Mouse (Mus musculus): ENCODE data around the gene Yipf7. TPM values are rescaled to one million over a fixed set of nuclear protein-coding genes. Genes with fewer than 3 reads are reported as not detected.

The Yipf7 gene
- polyA plus RNA-seq (2012): not detected in 2 replicates

- TF ChIP-seq GATA1 (IDR thresholded peaks at IDR 0.05; ENCODE audit: low read length): no peak
These were observed at the start of gene Yipf7 for GRCm38 (mm10) chr5:69542489-69542888. Gene Yipf7, minus strand, starts transcription at chr5:69542648.

- TF ChIP-seq GATA1 (IDR thresholded peaks at IDR 0.05; ENCODE audit: low read length): no peak
These were observed 49.4 kb upstream of the Yipf7 start, which contains the start of gene Gnpda2 for GRCm38 (mm10) chr5:69591640-69592461. Gene Gnpda2, minus strand, starts transcription at chr5:69592340.

DNA sequence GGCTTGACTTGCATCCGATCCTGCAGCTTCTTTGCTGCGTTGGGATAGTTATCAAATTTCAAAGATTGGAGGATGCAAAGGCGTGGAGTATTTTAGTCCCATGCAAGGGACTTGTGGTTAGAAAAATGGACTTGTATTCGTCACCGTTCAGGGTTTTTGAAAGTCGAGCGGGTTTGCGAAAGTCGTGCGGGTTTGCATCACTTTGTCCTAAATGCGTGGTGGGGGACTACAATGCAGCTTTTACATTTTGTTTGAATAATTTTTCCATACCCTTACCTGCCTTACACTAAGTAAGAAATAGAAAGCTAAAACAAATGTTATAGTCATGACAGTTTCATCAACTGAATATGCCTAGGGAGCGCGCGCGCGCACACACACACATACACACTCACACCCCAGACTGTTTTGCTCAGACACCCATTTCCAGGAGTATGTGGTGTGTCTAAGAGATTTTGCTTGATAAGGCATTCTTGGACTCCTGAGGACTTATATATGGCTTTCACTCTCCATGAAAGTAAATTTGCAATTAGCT lies 15.0 kb upstream of the Yipf7 start:
- no peak for TF ChIP-seq GATA1 (IDR thresholded peaks at IDR 0.05; ENCODE audit: low read length)

DNA sequence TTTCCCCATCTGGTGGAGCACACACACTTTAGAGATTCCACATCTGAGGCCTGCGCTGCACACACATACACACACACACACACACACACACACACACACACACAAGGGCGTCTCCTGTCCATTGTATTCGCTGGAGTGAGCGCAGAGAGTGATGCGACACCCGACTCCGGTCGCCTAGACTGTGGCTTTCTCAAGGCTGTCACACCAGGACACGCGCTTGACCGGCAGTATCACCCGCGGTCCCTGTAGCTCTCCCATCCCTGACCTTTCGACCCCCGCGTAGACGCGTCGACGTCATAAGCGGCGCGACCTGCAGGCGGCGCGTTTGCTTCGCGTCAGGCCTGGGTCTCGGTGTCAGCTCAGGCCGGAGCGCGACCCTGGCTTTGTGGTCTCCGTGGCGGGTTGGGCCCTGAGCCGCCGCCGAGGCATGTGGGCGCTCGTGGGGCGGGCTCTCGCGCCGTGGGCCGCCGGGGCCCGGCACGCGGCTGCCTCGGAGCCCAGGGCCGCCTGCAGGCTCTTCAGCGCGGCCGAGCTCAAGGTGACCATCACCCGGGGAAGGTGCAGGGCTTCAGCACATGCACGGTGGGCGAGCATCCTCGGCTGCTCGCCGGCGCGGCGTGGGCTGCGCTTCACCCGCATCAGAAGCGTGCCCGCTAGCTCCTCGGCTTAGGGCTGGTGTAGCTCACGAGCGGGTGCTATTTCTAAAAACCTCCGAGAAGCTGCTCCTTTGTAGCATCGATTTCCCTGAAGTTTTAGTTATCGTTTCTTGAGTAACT lies 14.4 kb upstream of the Yipf7 start, which contains the start of gene Guf1:
Gene Guf1 (plus strand): TSS at position 296 of the 776 bp plus-strand sequence.
- no peak for TF ChIP-seq GATA1 (IDR thresholded peaks at IDR 0.05; ENCODE audit: low read length)

DNA sequence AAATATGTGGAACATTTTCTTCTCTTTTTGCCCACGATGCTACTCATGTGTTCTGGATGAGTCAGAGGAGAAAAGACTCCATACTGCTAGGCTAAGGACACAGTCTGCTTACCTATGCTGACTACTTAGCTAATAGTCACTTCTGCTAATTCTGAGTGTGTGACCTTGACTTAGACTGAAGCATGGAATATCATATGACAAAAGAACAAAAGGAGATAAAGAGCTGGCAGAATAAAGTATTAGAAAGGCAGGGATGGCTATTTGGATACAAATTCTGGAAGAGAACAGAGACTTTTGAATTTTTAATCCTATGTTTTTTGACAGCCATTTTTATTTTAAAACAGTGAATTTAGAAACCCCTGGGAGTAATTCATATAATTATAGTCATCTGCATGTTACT lies 768 bp downstream of the Yipf7 start:
- TF ChIP-seq GATA1 (IDR thresholded peaks at IDR 0.05; ENCODE audit: low read length): no peak

GRCm38 (mm10) chr5:69523944-69524343 lies 18.5 kb downstream of the Yipf7 start:
- TF ChIP-seq GATA1 (IDR thresholded peaks at IDR 0.05; ENCODE audit: low read length): no peak

- TF ChIP-seq GATA1 (IDR thresholded peaks at IDR 0.05; ENCODE audit: low read length): no peak
These were observed 20.4 kb downstream of the Yipf7 start for GRCm38 (mm10) chr5:69522064-69522463.

GRCm38 (mm10) chr5:69520661-69521278 lies 21.7 kb downstream of the Yipf7 start:
- no peak for TF ChIP-seq GATA1 (IDR thresholded peaks at IDR 0.05; ENCODE audit: low read length)

DNA sequence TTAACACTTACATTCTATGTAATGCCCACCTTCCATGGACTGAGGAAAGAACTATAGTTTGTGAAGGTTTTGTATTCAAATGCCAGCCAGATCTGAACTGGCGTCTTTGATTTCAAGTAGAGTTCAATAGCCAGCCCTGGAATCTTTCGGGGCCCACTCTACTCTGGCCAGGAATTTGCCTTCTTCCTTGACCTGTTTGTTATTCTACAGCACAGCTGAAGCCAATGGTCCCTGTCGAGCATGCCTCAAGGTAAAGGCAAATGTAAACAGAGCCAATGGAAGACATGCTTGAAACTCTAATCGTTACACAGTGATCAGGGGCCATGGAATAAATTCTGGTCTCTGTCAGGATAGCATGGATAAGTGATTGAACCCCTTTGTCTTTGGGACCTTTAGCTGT lies 30.2 kb downstream of the Yipf7 start:
- no peak for TF ChIP-seq GATA1 (IDR thresholded peaks at IDR 0.05; ENCODE audit: low read length)

DNA sequence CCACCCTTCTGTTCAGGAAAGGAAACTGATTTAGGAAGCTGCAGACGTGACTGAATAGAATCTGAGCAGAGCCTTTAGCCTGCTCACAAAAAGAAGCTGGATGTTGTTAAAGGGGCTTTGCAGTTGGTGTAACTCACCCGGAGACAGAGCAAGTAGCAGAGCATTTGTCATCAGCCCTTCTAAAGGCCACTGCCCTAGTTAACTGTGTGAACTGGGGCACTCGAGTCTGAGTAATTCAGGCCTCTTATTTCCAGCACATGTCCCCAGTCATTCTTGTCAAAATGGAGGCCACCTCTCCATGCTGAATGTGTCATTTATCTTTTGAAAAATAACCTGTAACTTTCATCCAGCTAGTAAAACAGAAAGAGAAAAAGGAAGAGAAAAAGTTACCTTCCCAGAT lies 30.8 kb downstream of the Yipf7 start:
- TF ChIP-seq GATA1 (IDR thresholded peaks at IDR 0.05; ENCODE audit: low read length): no peak

DNA sequence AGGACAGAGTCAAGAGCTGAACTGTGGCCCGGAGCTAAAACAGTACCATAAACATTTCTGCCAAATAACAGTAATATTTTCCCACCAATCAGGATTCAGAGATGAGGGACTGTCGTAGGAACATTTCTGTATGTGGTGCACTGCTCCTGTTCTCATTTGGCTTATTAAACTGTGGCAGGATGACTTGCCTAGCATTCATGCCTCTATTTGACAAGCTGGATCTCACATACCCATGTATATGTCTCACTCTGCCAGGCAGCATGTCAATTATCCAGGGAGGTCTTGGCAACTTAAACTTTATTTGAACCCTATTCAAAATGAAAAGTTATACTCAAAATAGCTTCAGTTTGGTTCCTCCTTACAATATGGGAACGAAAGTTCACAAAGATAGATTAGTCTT lies 35.4 kb downstream of the Yipf7 start:
- TF ChIP-seq GATA1 (IDR thresholded peaks at IDR 0.05; ENCODE audit: low read length): no peak

DNA sequence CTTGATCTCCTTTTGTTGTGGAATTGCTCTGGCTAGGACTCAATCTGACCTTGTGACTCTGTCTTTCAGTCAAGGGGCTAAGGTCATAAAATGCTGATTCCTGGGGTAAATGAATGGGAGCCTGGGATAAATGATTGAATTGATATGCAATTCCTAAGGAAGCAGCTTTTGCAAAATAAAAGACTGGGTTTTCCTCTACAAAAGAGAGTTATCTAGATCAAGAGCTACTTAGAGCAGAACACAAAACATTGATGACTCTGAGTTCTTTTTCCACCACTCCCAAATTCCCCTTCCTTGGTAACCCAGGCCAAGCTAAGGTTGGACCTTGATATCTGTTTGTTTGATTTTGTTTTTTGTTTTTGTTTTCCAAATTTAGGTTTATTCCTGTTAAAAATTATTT lies 53.4 kb downstream of the Yipf7 start:
- TF ChIP-seq GATA1 (IDR thresholded peaks at IDR 0.05; ENCODE audit: low read length): no peak

- no peak for TF ChIP-seq GATA1 (IDR thresholded peaks at IDR 0.05; ENCODE audit: low read length)
These were observed 74.9 kb downstream of the Yipf7 start for GRCm38 (mm10) chr5:69467520-69467919.

Other genes starting within 250 kb of the Yipf7 start
- gene Kctd8, start 201.0 kb downstream of the Yipf7 start, polyA plus RNA-seq (2012): not detected in 2 replicates
- gene Guf1, start 14.3 kb upstream of the Yipf7 start, polyA plus RNA-seq (2012): 3.1 and 4.4 TPM in 2 replicates
- 0.15 and 0.35 TPM in 2 replicates for gene Gnpda2, start 49.7 kb upstream of the Yipf7 start, polyA plus RNA-seq (2012)